Mouse (Mus musculus): ENCODE results near the gene Klf16. TPM values are rescaled to one million over a fixed set of nuclear protein-coding genes. Genes with fewer than 3 reads are reported as not detected.
"Not testable (repeated sequence)": the region's sequence is repeated elsewhere in the genome, so short reads cannot be mapped to it uniquely, and the experiment has no call there.

The Klf16 gene
- polyA plus RNA-seq, 1 experiment from 2014 or later = 6.1 TPM

- H3K36me3 ChIP-seq (replicated peaks; ENCODE audit: insufficient read depth, low read length) = peaks cover 31% of the 10 kb centered on the region
- no peak overlapping the region for H3K27ac ChIP-seq (ENCODE audit: low read depth)
- H3K9me3 ChIP-seq (ENCODE audit: low read length) = no peaks in the 10 kb centered on the region
- no peak for TF ChIP-seq EP300 (IDR thresholded peaks at IDR 0.05; ENCODE audit: low read depth)
- no peak for TF ChIP-seq CTCF (IDR thresholded peaks at IDR 0.05; ENCODE audit: low read depth)
- DNase-seq (no peak), ATAC-seq (no peak)
- H3K4me3 ChIP-seq (ENCODE audit: low read depth, low read length) = no peak overlapping the region
- H3K27me3 ChIP-seq (ENCODE audit: insufficient read depth, low read length) = no peaks in the 10 kb centered on the region
- no peak overlapping the region for H3K9ac ChIP-seq (replicated peaks)
- WGBS (ENCODE audit: insufficient replicate concordance) = 96% methylated on average over 34 of the region's 34 CpGs
- peaks cover 30% of the 10 kb centered on the region for H3K4me1 ChIP-seq (ENCODE audit: insufficient read depth)
- no peak overlapping the region for H3K4me2 ChIP-seq (ENCODE audit: low read depth, low read length)
These were observed 29.7 kb upstream of the Klf16 start for GRCm38 (mm10) chr10:80606737-80607350.

GRCm38 (mm10) chr10:80606306-80606705 lies 29.2 kb upstream of the Klf16 start:
- Histone ChIP-seq H3K27me3 (ENCODE audit: insufficient read depth, low read length) (no peaks in the 10 kb centered on the region), H3K4me3 (ENCODE audit: low read depth, low read length) (no peak overlapping the region), H3K36me3 (replicated peaks; ENCODE audit: insufficient read depth, low read length) (peaks cover 31% of the 10 kb centered on the region), H3K9ac (replicated peaks) (no peak overlapping the region), H3K4me2 (ENCODE audit: low read depth, low read length) (no peak overlapping the region), H3K4me1 (ENCODE audit: insufficient read depth) (peaks cover 34% of the 10 kb centered on the region), H3K27ac (ENCODE audit: low read depth) (no peak overlapping the region), H3K9me3 (ENCODE audit: low read length) (no peaks in the 10 kb centered on the region)
- WGBS (ENCODE audit: insufficient replicate concordance) = 88% methylated on average over 23 of the region's 23 CpGs
- no peak for DNase-seq
- TF ChIP-seq CTCF (IDR thresholded peaks at IDR 0.05; ENCODE audit: low read depth) = no peak
- no peak for ATAC-seq

DNA sequence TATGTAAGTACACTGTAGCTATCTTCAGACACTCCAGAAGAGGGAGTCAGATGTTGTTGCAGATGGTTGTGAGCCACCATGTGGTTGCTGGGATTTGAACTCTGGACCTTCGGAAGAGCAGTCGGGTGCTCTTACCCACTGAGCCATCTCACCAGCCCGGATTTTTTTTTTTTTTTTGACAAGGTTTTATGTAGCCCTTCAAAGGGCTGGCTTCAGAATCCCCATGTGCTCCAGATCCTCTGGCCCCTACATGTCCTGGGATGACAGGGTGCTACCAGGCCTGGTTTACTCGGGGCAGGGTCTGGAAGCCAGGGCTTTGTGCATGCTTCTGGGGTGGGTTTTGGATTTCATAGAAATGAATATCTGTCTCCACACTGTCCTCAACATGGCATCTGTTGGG lies 28.6 kb upstream of the Klf16 start, which contains the start of gene Gm49322:
Gm49322 (plus strand) TSS at position 301 of the 400 bp plus-strand sequence.
- H3K9ac ChIP-seq (replicated peaks); H3K9me3 ChIP-seq (ENCODE audit: low read length); ATAC-seq; H3K4me2 ChIP-seq (ENCODE audit: low read depth, low read length); DNase-seq; H3K27me3 ChIP-seq (ENCODE audit: insufficient read depth, low read length); H3K4me3 ChIP-seq (ENCODE audit: low read depth, low read length): not testable (repeated sequence)
- 68% methylated on average over 2 of the region's 4 CpGs for WGBS (ENCODE audit: insufficient replicate concordance)
- H3K27ac ChIP-seq (ENCODE audit: low read depth) = peak within 1 kb of the TSS; percentile 59; the same call in 1 of the 2 replicates
- H3K4me1 ChIP-seq (ENCODE audit: insufficient read depth) = peaks cover 32% of the 10 kb centered on the region
- H3K36me3 ChIP-seq (replicated peaks; ENCODE audit: insufficient read depth, low read length) = peaks cover 31% of the 10 kb centered on the region

GRCm38 (mm10) chr10:80604988-80605387 lies 27.9 kb upstream of the Klf16 start:
- no peak overlapping the region; the same call in 1 of the 2 replicates for H3K9ac ChIP-seq (replicated peaks)
- no peak for ATAC-seq
- no peak overlapping the region for H3K4me3 ChIP-seq (ENCODE audit: low read depth, low read length)
- 88% methylated on average over 2 of the region's 2 CpGs for WGBS (ENCODE audit: insufficient replicate concordance)
- H3K27ac ChIP-seq (ENCODE audit: low read depth) = peak overlapping the region; percentile 59; the same call in 1 of the 2 replicates
- H3K9me3 ChIP-seq (ENCODE audit: low read length) = no peaks in the 10 kb centered on the region
- peaks cover 31% of the 10 kb centered on the region for H3K36me3 ChIP-seq (replicated peaks; ENCODE audit: insufficient read depth, low read length)
- peaks cover 30% of the 10 kb centered on the region for H3K4me1 ChIP-seq (ENCODE audit: insufficient read depth)
- no peak overlapping the region for H3K4me2 ChIP-seq (ENCODE audit: low read depth, low read length)
- TF ChIP-seq EP300 (IDR thresholded peaks at IDR 0.05; ENCODE audit: low read depth) (no peak), CTCF (IDR thresholded peaks at IDR 0.05; ENCODE audit: low read depth) (no peak)
- DNase-seq = no peak
- H3K27me3 ChIP-seq (ENCODE audit: insufficient read depth, low read length) = no peaks in the 10 kb centered on the region

- H3K4me2 ChIP-seq (ENCODE audit: low read depth, low read length) = peak overlapping the region; percentile 84
- H3K27ac ChIP-seq (ENCODE audit: low read depth) = peak overlapping the region; percentile 92
- H3K4me1 ChIP-seq (ENCODE audit: insufficient read depth) = peaks cover 35% of the 10 kb centered on the region
- peak overlapping the region; percentile 87 for H3K4me3 ChIP-seq (ENCODE audit: low read depth, low read length)
- DNase-seq (peak; percentile 80), ATAC-seq (peak; percentile 40)
- no peaks in the 10 kb centered on the region for H3K9me3 ChIP-seq (ENCODE audit: low read length)
- TF ChIP-seq CTCF (IDR thresholded peaks at IDR 0.05; ENCODE audit: low read depth) (0 out of 2 replicates have a peak, but pooled peaks have one; percentile 11), EP300 (IDR thresholded peaks at IDR 0.05; ENCODE audit: low read depth) (no peak)
- H3K9ac ChIP-seq (replicated peaks) = peak overlapping the region; percentile 65
- no peaks in the 10 kb centered on the region for H3K27me3 ChIP-seq (ENCODE audit: insufficient read depth, low read length)
- peaks cover 29% of the 10 kb centered on the region for H3K36me3 ChIP-seq (replicated peaks; ENCODE audit: insufficient read depth, low read length)
- WGBS (ENCODE audit: insufficient replicate concordance) = 56% methylated on average over 7 of the region's 7 CpGs
These were observed 26.9 kb upstream of the Klf16 start for GRCm38 (mm10) chr10:80604001-80604509.

DNA sequence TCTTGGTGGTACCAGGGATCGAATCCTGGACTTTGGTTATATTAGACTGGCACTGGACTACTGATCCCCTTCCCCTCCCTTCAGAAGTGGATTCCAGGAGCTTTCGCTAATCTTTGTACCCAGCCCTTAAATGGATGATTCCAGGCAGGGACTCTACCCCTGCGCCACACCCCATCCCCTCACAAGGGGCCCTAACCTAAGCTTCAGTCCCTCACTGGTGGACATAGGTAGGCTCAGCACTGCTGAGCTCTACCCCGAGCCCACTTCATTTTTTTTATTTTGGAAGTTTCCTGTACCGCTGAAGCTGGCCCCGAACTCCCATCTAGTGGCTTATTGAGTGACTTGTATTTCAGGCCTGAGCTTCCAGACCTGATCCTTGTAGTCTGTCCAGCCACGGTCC lies 26.2 kb upstream of the Klf16 start:
- H3K9me3 ChIP-seq (ENCODE audit: low read length) = no peaks in the 10 kb centered on the region
- peak overlapping the region; percentile 92 for H3K27ac ChIP-seq (ENCODE audit: low read depth)
- H3K4me2 ChIP-seq (ENCODE audit: low read depth, low read length) = peak overlapping the region; percentile 84
- peak overlapping the region; percentile 87 for H3K4me3 ChIP-seq (ENCODE audit: low read depth, low read length)
- peaks cover 38% of the 10 kb centered on the region for H3K4me1 ChIP-seq (ENCODE audit: insufficient read depth)
- H3K27me3 ChIP-seq (ENCODE audit: insufficient read depth, low read length) = no peaks in the 10 kb centered on the region
- ATAC-seq (no peak; the same call in 1 of the 2 replicates), DNase-seq (no peak)
- TF ChIP-seq CTCF (IDR thresholded peaks at IDR 0.05; ENCODE audit: low read depth) (no peak), EP300 (IDR thresholded peaks at IDR 0.05; ENCODE audit: low read depth) (no peak)
- WGBS (ENCODE audit: insufficient replicate concordance) = 16% methylated on average over 7 of the region's 7 CpGs
- peak overlapping the region; percentile 65 for H3K9ac ChIP-seq (replicated peaks)
- H3K36me3 ChIP-seq (replicated peaks; ENCODE audit: insufficient read depth, low read length) = peaks cover 22% of the 10 kb centered on the region
